Mouse (Mus musculus) kidney, adult 2 months (tissue): ENCODE measurements around the gene Cfl1.

Experiments
- CTCF ChIP-seq: fragments of 200-500 bp; conservative IDR thresholded peaks from 2 replicates; pipeline ENCODE4 v1.5.1; 2011; ENCODE audit warnings: low read depth, mild to moderate bottlenecking, control low read depth, low read length, moderate library complexity, mixed read lengths; ENCODE audit not compliant: insufficient read depth, insufficient read length
- POLR2A ChIP-seq: fragments of 200-500 bp; IDR thresholded peaks from one replicate; pipeline ENCODE4 v1.6.1; 2011; ENCODE audit warnings: low read depth, low read length, control low read depth

DNA sequence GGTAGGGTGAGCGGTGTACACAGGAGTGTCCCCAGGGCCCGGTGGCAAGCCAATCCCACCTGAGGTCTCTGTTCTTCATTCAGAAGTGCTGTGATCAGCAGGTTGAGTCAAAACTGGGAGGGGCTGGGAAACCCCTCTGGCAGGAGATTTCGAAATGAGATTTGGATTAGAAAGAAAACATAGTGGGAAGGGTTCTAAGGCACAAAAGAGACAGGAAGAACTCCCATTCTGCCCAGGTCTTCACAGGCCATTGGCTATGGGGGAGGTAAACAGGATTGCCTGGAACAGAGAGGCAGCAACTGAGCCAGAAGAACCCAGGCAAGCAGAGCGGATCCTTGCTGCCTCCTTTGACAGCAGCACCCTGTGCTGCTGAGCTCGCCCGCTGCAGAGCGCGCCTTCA, 48.5 kb downstream of the Cfl1 start:
- TF ChIP-seq CTCF (no peak), POLR2A (no peak)
